Mouse (Mus musculus) liver, postnatal 0 days (tissue): ENCODE data around the gene Rgl1.

Source experiments
- CTCF ChIP-seq: sonication (generic); IDR thresholded peaks from 2 replicates; pipeline ENCODE4 v1.5.1; 2016; ENCODE audit warnings: antibody characterized with exemption, low read depth
- EP300 ChIP-seq: IDR thresholded peaks from 2 replicates; pipeline ENCODE4 v1.6.1; 2016; ENCODE audit warnings: antibody characterized with exemption, low read depth, mild to moderate bottlenecking

DNA sequence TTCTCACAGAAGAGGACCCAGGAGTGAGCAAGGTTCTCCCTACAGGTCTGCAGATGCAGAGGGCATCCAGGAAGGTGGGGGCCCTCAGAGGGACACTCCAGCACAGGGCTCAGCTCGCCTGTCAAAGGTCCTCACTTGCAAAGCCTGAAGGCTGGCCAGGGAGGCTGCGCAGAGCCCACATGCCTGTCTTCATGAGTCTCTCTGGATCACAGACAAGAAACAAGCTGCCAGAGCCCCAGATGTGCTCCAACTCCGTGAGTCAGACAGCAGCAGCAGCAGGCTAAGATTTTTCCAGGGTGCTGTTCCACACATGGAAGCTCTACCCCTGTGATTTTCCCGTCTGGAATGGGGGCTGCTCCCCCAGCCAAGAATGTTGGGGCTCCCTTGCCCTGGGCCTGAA is 251.9 kb downstream of the Rgl1 start:
- TF ChIP-seq CTCF = no peak
- no peak for TF ChIP-seq EP300
